Comparison of ENCODE assay signal across 25 mouse cellular contexts in genomic region chr1:169346876-169347275, GRCm38 (mm10).
DNase-seq lines count a peak whose midpoint lies in the region; ATAC-seq lines count a peak whose summit lies in the region.
"Had no signal": no experiment of that assay in that cellular context is flagged by ENCODE, and none has a peak within 500 bp of the region (broad histone marks: within the 10 kb centered on the region; RNA-seq: fewer than 3 reads in every experiment).

No protein-coding gene starts in this region.

- H3K27me3 ChIP-seq in kidney, embryonic 14.5 days (ENCODE audit: control insufficient read depth, insufficient read depth, low read length) = no peaks in the 10 kb centered on the region
- H3K27me3 ChIP-seq: embryonic facial prominence, embryonic 15.5 days; heart, embryonic 12.5 days had no signal

- H3K36me3 ChIP-seq in kidney, embryonic 14.5 days (ENCODE audit: control insufficient read depth, insufficient read depth, low read length) = no peaks in the 10 kb centered on the region
- H3K36me3 ChIP-seq: embryonic facial prominence, embryonic 15.5 days; forebrain, embryonic 10.5 days; G1E; heart, embryonic 12.5 days; hindbrain, embryonic 10.5 days had no signal

- 88% methylated on average over 1 of the region's 1 CpGs for WGBS in kidney, embryonic 14.5 days

- H3K4me2 ChIP-seq in kidney, embryonic 14.5 days (replicated peaks; ENCODE audit: low read depth, low read length) = no peak overlapping the region
- H3K4me2 ChIP-seq: embryonic facial prominence, embryonic 15.5 days; heart, embryonic 12.5 days had no signal

- no peak overlapping the region for H3K4me3 ChIP-seq in kidney, embryonic 14.5 days (ENCODE audit: low read length)
- H3K4me3 ChIP-seq: embryonic facial prominence, embryonic 15.5 days; erythroblast, embryonic 14.5 days; forebrain, embryonic 10.5 days; gastrocnemius, adult 2 months; heart, embryonic 12.5 days; hindbrain, embryonic 10.5 days had no signal

- H3K27ac ChIP-seq in kidney, embryonic 14.5 days (ENCODE audit: low read depth, low read length) = peak overlapping the region; percentile 31; the same call in 1 of the 2 replicates
- H3K27ac ChIP-seq: embryonic facial prominence, embryonic 15.5 days; forebrain, embryonic 10.5 days; gastrocnemius, adult 2 months; hindbrain, embryonic 10.5 days had no signal

- no peak overlapping the region for H3K9ac ChIP-seq in kidney, embryonic 14.5 days (ENCODE audit: low read depth, low read length)
- H3K9ac ChIP-seq: embryonic facial prominence, embryonic 15.5 days; heart, embryonic 12.5 days had no signal

- ATAC-seq in frontal cortex, adult (ENCODE audit: low TSS enrichment) = peak; percentile 96
- ATAC-seq in kidney, embryonic 14.5 days (ENCODE audit: low FRiP score, low TSS enrichment) = no peak
- ATAC-seq: CD4-positive, CD25-positive, alpha-beta regulatory T cell, adult 4 months; forebrain, embryonic 14.5 days had no signal

- no peak for DNase-seq in frontal cortex, postnatal 14 days (ENCODE audit: low spot score in 2 of 2)
- no peak for DNase-seq in kidney, adult 9 months
- peak; percentile 23 for DNase-seq in kidney, postnatal 14 days
- no peak for DNase-seq in kidney, adult 8-10 months
- peak; percentile 23 for DNase-seq in right cerebral cortex, adult 18-20 months
- no peak for DNase-seq in right cerebral cortex, postnatal 25 days
- DNase-seq: adrenal gland, adult 8-10 months; adrenal gland, postnatal 36 days; B cell, adult 2 months; cerebellum, adult 11 months; cerebellum, adult 8-10 months; cerebellum, postnatal 14 days; embryo, embryonic 11 days; gastrocnemius, adult 2 months; gastrocnemius, postnatal 25 days had no signal

- no peaks in the 10 kb centered on the region for H3K9me3 ChIP-seq in kidney, embryonic 14.5 days (ENCODE audit: control insufficient read depth, low read length)
- H3K9me3 ChIP-seq: embryonic facial prominence, embryonic 15.5 days; forebrain, embryonic 10.5 days; heart, embryonic 12.5 days; hindbrain, embryonic 10.5 days had no signal

- H3K4me1 ChIP-seq in kidney, embryonic 14.5 days (ENCODE audit: control insufficient read depth, insufficient read depth, low read length) = peaks cover 5% of the 10 kb centered on the region; the same call in 1 of the 2 replicates
- H3K4me1 ChIP-seq: embryonic facial prominence, embryonic 15.5 days; heart, embryonic 12.5 days; hindbrain, embryonic 10.5 days had no signal

Comparison
In these comparisons a context has a peak if more than half of its experiments do, and no peak if none do; other contexts are left out.
1. DNase-seq: peak in kidney, postnatal 14 days (single experiment) and right cerebral cortex, adult 18-20 months (single experiment); none in frontal cortex, postnatal 14 days (0 of 2), kidney, adult 9 months (single experiment), kidney, adult 8-10 months (0 of 2) and right cerebral cortex, postnatal 25 days (single experiment).